Mouse (Mus musculus) embryonic facial prominence, embryonic 11.5 days (tissue): ENCODE measurements at regions not wholly inside any gene's neighbourhood (a gene's known extent, or its start where the extent isn't known, plus 50 kb on each side); places are given as distances from the start of the nearest gene placed in this dataset.

Experiments
- ATAC-seq: fragments of 200-750 bp; cut with Nextera tagmentation; replicated peaks from 2 replicates; pipeline ENCODE4 v1.8.0; 2017; ENCODE audit warnings: low read depth; ENCODE audit not compliant: insufficient number of reproducible peaks, low FRiP score, low TSS enrichment
- DNase-seq: peaks from one replicate; pipeline ENCODE4 v3.0.0-alpha.2; 2015; ENCODE audit warnings: low spot score
- H3K27ac ChIP-seq: fragments of 300-500 bp; sonication (generic); replicated peaks from 2 replicates; pipeline ENCODE4 v1.5.1; 2014; ENCODE audit warnings: mild to moderate bottlenecking, low read depth, low read length, control low read depth
- H3K27me3 ChIP-seq: fragments of 300-500 bp; sonication (generic); 2 replicates; pipeline ENCODE4 v1.6.1; 2014; ENCODE audit warnings: mild to moderate bottlenecking, low read length, moderate library complexity, mixed read lengths; ENCODE audit not compliant: control insufficient read depth, insufficient read depth
- H3K36me3 ChIP-seq: fragments of 300-500 bp; sonication (generic); replicated peaks from 2 replicates; pipeline ENCODE4 v1.6.1; 2014; ENCODE audit warnings: low read depth, mild to moderate bottlenecking, low read length, moderate library complexity, mixed read lengths; ENCODE audit not compliant: control insufficient read depth, insufficient read depth
- H3K4me1 ChIP-seq: fragments of 300-500 bp; sonication (generic); 2 replicates; pipeline ENCODE4 v1.6.1; 2014; ENCODE audit warnings: low read length, mixed read lengths; ENCODE audit not compliant: control insufficient read depth, insufficient read depth
- H3K4me2 ChIP-seq: fragments of 300-500 bp; sonication (generic); 2 replicates; pipeline ENCODE4 v1.6.1; 2014; ENCODE audit warnings: low read depth, mild to moderate bottlenecking, control low read depth, low read length, moderate library complexity
- H3K4me3 ChIP-seq: fragments of 300-500 bp; sonication (generic); 2 replicates; pipeline ENCODE4 v1.5.1; 2014; ENCODE audit warnings: low read depth, low read length, control low read depth
- H3K9ac ChIP-seq: fragments of 300-500 bp; sonication (generic); replicated peaks from 2 replicates; pipeline ENCODE4 v1.6.1; 2014; ENCODE audit warnings: mild to moderate bottlenecking, control low read depth, low read length
- H3K9me3 ChIP-seq: fragments of 300-500 bp; sonication (generic); replicated peaks from 2 replicates; pipeline ENCODE4 v1.6.1; 2016; ENCODE audit warnings: mild to moderate bottlenecking, low read length, inconsistent platforms, mixed read lengths; ENCODE audit not compliant: control insufficient read depth
- WGBS: fragments of 180-500 bp; shearing (Covaris S2); extraction: QIAGEN DNeasy Blood & Tissue Kit; methylation state at CpG from one replicate; pipeline ENCODE4 v1.1.7; 2014; 5-methylcytosine and 5-hydroxymethylcytosine counted together

DNA sequence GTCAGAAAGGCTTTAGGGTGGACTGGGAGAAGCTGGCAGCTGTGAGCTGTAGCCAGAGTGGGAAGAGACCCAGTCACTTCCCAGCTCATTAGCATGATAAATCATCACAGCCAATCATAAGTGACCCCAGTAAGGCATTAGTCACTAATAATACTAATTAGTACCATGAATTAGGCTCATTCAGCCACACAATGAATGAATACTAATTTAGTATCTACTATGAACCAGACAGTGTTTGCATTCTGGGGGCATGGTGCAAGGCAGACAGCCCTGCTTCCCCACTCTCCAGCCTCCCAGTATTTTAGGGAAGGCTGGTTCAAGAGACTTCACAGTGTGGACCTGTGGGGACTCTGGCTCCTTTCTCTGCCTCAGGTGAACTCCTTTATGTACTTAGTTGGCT, 523.7 kb downstream of the Tbc1d22a start:
- Histone ChIP-seq H3K27me3 (no peaks in the 10 kb centered on the region), H3K9me3 (no peaks in the 10 kb centered on the region), H3K36me3 (no peaks in the 10 kb centered on the region), H3K4me2 (no peak overlapping the region), H3K9ac (no peak overlapping the region), H3K27ac (no peak overlapping the region), H3K4me1 (no peaks in the 10 kb centered on the region), H3K4me3 (no peak overlapping the region)
- no peak for ATAC-seq
- DNase-seq, result no peak

DNA sequence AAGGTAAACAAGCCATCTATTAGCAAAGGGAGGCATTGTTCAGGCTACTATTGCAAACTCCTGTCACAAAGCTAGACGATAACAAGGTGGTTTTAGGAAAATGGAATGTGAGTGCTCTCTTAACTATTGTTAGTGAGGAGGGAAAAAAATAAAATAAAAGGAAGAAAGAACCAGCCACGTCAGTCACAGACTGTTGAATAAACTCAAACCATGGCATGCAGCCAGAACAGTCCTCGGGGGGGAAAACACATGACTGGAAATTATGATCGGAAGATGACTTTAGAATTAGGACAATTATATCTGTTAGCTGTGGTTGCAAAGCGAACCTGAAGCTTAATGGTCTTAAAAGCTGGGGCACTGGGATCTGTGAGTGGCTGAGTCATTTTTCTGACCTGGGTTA, 524.1 kb downstream of the Tbc1d22a start:
- 72% methylated on average over 5 of the region's 5 CpGs for WGBS
- ATAC-seq, result no peak
- Histone ChIP-seq H3K4me3 (no peak overlapping the region), H3K36me3 (no peaks in the 10 kb centered on the region), H3K9me3 (no peaks in the 10 kb centered on the region), H3K4me2 (no peak overlapping the region), H3K4me1 (no peaks in the 10 kb centered on the region), H3K9ac (no peak overlapping the region), H3K27ac (no peak overlapping the region), H3K27me3 (no peaks in the 10 kb centered on the region)
- no peak for DNase-seq

- 89% methylated on average over 5 of the region's 5 CpGs for WGBS
- no peak overlapping the region for H3K9ac ChIP-seq
Measured at GRCm38 (mm10) chr15:86738776-86739175, 524.5 kb downstream of the Tbc1d22a start.

GRCm38 (mm10) chr15:86751436-86752136, 537.3 kb downstream of the Tbc1d22a start:
- Histone ChIP-seq H3K9me3 (no peaks in the 10 kb centered on the region), H3K27me3 (no peaks in the 10 kb centered on the region), H3K4me3 (no peak overlapping the region), H3K9ac (no peak overlapping the region), H3K27ac (no peak overlapping the region), H3K4me1 (no peaks in the 10 kb centered on the region), H3K36me3 (no peaks in the 10 kb centered on the region), H3K4me2 (no peak overlapping the region)
- ATAC-seq (no peak), DNase-seq (no peak)
- WGBS, result 71% methylated on average over 10 of the region's 10 CpGs

More at GRCm38 (mm10) chr15:86738776-86739175, 524.5 kb downstream of the Tbc1d22a start:
- H3K4me3 ChIP-seq, result no peak overlapping the region
- H3K4me2 ChIP-seq, result no peak overlapping the region
- H3K27me3 ChIP-seq, result no peaks in the 10 kb centered on the region
- H3K4me1 ChIP-seq, result no peaks in the 10 kb centered on the region
- no peak overlapping the region for H3K27ac ChIP-seq
- H3K9me3 ChIP-seq, result no peaks in the 10 kb centered on the region
- ATAC-seq (no peak), DNase-seq (no peak)
- H3K36me3 ChIP-seq, result no peaks in the 10 kb centered on the region

- WGBS, result 88% methylated on average over 10 of the region's 10 CpGs
- ATAC-seq, result no peak
- Histone ChIP-seq H3K4me2 (no peak overlapping the region), H3K9me3 (no peaks in the 10 kb centered on the region), H3K4me1 (no peaks in the 10 kb centered on the region), H3K36me3 (no peaks in the 10 kb centered on the region), H3K4me3 (no peak overlapping the region), H3K27ac (no peak overlapping the region), H3K9ac (no peak overlapping the region), H3K27me3 (no peaks in the 10 kb centered on the region)
- DNase-seq, result no peak
Measured at GRCm38 (mm10) chr15:86763581-86764375, 549.5 kb downstream of the Tbc1d22a start.

- no peaks in the 10 kb centered on the region for H3K27me3 ChIP-seq
- H3K4me3 ChIP-seq, result no peak overlapping the region
- 80% methylated on average over 2 of the region's 2 CpGs for WGBS
- H3K36me3 ChIP-seq, result no peaks in the 10 kb centered on the region
- no peak for ATAC-seq
- no peak overlapping the region for H3K27ac ChIP-seq
- H3K4me1 ChIP-seq, result no peaks in the 10 kb centered on the region
- no peak overlapping the region for H3K9ac ChIP-seq
- no peak for DNase-seq
- no peaks in the 10 kb centered on the region for H3K9me3 ChIP-seq
- no peak overlapping the region for H3K4me2 ChIP-seq
Measured at GRCm38 (mm10) chr15:86767623-86768022, 553.4 kb downstream of the Tbc1d22a start.

GRCm38 (mm10) chr15:86773041-86773440, 558.8 kb downstream of the Tbc1d22a start:
- Histone ChIP-seq H3K4me3 (no peak overlapping the region), H3K27me3 (no peaks in the 10 kb centered on the region), H3K9me3 (no peaks in the 10 kb centered on the region), H3K27ac (no peak overlapping the region), H3K9ac (no peak overlapping the region), H3K4me2 (no peak overlapping the region), H3K4me1 (no peaks in the 10 kb centered on the region), H3K36me3 (no peaks in the 10 kb centered on the region)
- no peak for ATAC-seq
- no peak for DNase-seq
- 61% methylated on average over 7 of the region's 7 CpGs for WGBS

GRCm38 (mm10) chr15:86777998-86778397, 563.7 kb downstream of the Tbc1d22a start:
- H3K27ac ChIP-seq, result no peak overlapping the region
- no peak overlapping the region for H3K9ac ChIP-seq
- H3K9me3 ChIP-seq, result no peaks in the 10 kb centered on the region
- no peak overlapping the region for H3K4me2 ChIP-seq
- no peak for ATAC-seq
- no peaks in the 10 kb centered on the region for H3K36me3 ChIP-seq
- H3K4me1 ChIP-seq, result no peaks in the 10 kb centered on the region
- H3K27me3 ChIP-seq, result no peaks in the 10 kb centered on the region
- no peak for DNase-seq
- no peak overlapping the region for H3K4me3 ChIP-seq
- WGBS, result 80% methylated on average over 11 of the region's 11 CpGs
